Mouse (Mus musculus) granulocyte monocyte progenitor cell, adult 5-6 weeks (primary cell): ENCODE data around the gene Ebpl. TPM values are rescaled to one million over a fixed set of nuclear protein-coding genes. Genes with fewer than 3 reads are reported as not detected.

Experiments
- total RNA-seq, 2 experiments: library from RNA; stranded (forward) in 1 of 2; stranded (reverse) in 1 of 2; fragments of 200-712, 200-1000 nt in 1 of 2; fragments of >200 nt in 1 of 2; fragmentation: Nextera tagmentation in 1 of 2; gene quantifications; 2 replicates each; pipeline ENCODE4 v1.2.3; 2014 to 2017

Ebpl gene
- total RNA-seq, 2 experiments from 2014 or later = 2.8 to 3.4 TPM

Other genes starting within 250 kb of the Ebpl start
- gene Sacs, start 222.0 kb downstream of the Ebpl start, total RNA-seq (2014; fragmentation: Nextera tagmentation) = 10.2 and 13.8 TPM in 2 replicates
- gene Sacs, start 222.0 kb downstream of the Ebpl start, total RNA-seq (2017) = 16.8 and 17.7 TPM in 2 replicates
- gene Sgcg, start 101.9 kb downstream of the Ebpl start, total RNA-seq (2014; fragmentation: Nextera tagmentation) = not detected in 2 replicates
- gene Sgcg, start 101.9 kb downstream of the Ebpl start, total RNA-seq (2017) = not detected in 2 replicates
- 50.8 and 51.6 TPM in 2 replicates for gene Arl11, start 50.7 kb downstream of the Ebpl start, total RNA-seq (2014; fragmentation: Nextera tagmentation)
- 17.3 and 22.7 TPM in 2 replicates for gene Arl11, start 50.7 kb downstream of the Ebpl start, total RNA-seq (2017)
- gene Kpna3, start 79.4 kb upstream of the Ebpl start, total RNA-seq (2014; fragmentation: Nextera tagmentation) = 43.2 and 47.9 TPM in 2 replicates
- gene Kpna3, start 79.4 kb upstream of the Ebpl start, total RNA-seq (2017) = 29.7 and 50.2 TPM in 2 replicates
- 4.8 and 9.0 TPM in 2 replicates for gene Spryd7, start 196.4 kb upstream of the Ebpl start, total RNA-seq (2014; fragmentation: Nextera tagmentation)
- gene Spryd7, start 196.4 kb upstream of the Ebpl start, total RNA-seq (2017) = 10.6 and 11.1 TPM in 2 replicates
- gene Trim13, start 237.8 kb upstream of the Ebpl start, total RNA-seq (2014; fragmentation: Nextera tagmentation) = 6.9 and 19.0 TPM in 2 replicates
- 12.6 and 14.6 TPM in 2 replicates for gene Trim13, start 237.8 kb upstream of the Ebpl start, total RNA-seq (2017)
- 0.79 TPM in 1 of 2 replicates, not detected in the other for gene Kcnrg, start 247.0 kb upstream of the Ebpl start, total RNA-seq (2014; fragmentation: Nextera tagmentation)
- gene Kcnrg, start 247.0 kb upstream of the Ebpl start, total RNA-seq (2017) = 0.17 and 0.31 TPM in 2 replicates